Mouse (Mus musculus) bone marrow, adult 2 months (tissue): Measurements from ENCODE around the gene Cped1.

Source experiments
- CTCF ChIP-seq: fragments of 200-500 bp; IDR thresholded peaks from 2 replicates; pipeline ENCODE4 v1.5.1; 2011; ENCODE audit warnings: low read length, control low read depth; ENCODE audit not compliant: control insufficient read depth, insufficient read depth
- POLR2A ChIP-seq: fragments of 200-500 bp; IDR thresholded peaks from 2 replicates; pipeline ENCODE4 v1.6.1; 2011; ENCODE audit warnings: low read depth, mild to moderate bottlenecking, control low read depth, low read length, borderline replicate concordance; ENCODE audit not compliant: control insufficient read depth

GRCm38 (mm10) chr6:21981114-21981513 is 4.6 kb upstream of the Cped1 start:
- TF ChIP-seq POLR2A (no peak), CTCF (no peak)
